ENCODE assay signal across 18 mouse cellular contexts in genomic region chr1:88223591-88223990, GRCm38 (mm10). TPM values are rescaled to one million over a fixed set of nuclear protein-coding genes. Genes with fewer than 3 reads are reported as not detected.
DNase-seq lines count a peak whose midpoint lies in the region; ATAC-seq lines count a peak whose summit lies in the region.
"Had no signal": no experiment of that assay in that cellular context is flagged by ENCODE, and none has a peak within 500 bp of the region (broad histone marks: within the 10 kb centered on the region; RNA-seq: fewer than 3 reads in every experiment).

No protein-coding gene starts in this region.

- H3K9ac ChIP-seq in limb, embryonic 11.5 days (ENCODE audit: low read length), result no peak overlapping the region
- H3K9ac ChIP-seq: embryonic facial prominence, embryonic 13.5 days; limb, embryonic 15.5 days had no signal

- H3K4me1 ChIP-seq in limb, embryonic 11.5 days (ENCODE audit: control insufficient read depth, insufficient read depth, low read length), result no peaks in the 10 kb centered on the region
- H3K4me1 ChIP-seq: embryonic facial prominence, embryonic 13.5 days; limb, embryonic 15.5 days had no signal

- peaks cover 33% of the 10 kb centered on the region for H3K9me3 ChIP-seq in limb, embryonic 11.5 days (ENCODE audit: control insufficient read depth, low read length)

- peak; percentile 13 for DNase-seq in gastrocnemius, adult 18-20 months (ENCODE audit: low spot score)
- DNase-seq in gastrocnemius, postnatal 14 days, result no peak
- peak; percentile 13 for DNase-seq in lung, postnatal 10 days
- no peak for DNase-seq in lung, postnatal 14 days
- DNase-seq in adipocyte (ENCODE audit: low spot score), result peak; percentile 52
- peak; percentile 38 for DNase-seq in limb, embryonic 11.5 days (ENCODE audit: low spot score)
- no peak for DNase-seq in embryo, embryonic 9.5 days (ENCODE audit: extremely low spot score)
- no peak for DNase-seq in spleen, postnatal 10 days (ENCODE audit: low spot score in 2 of 2)
- DNase-seq: adrenal gland, postnatal 25 days; kidney, adult 18-20 months; layer of hippocampus, postnatal 36 days; right cerebral cortex, postnatal 14 days had no signal

- no peaks in the 10 kb centered on the region for H3K36me3 ChIP-seq in limb, embryonic 11.5 days (ENCODE audit: control insufficient read depth, insufficient read depth, low read length)
- H3K36me3 ChIP-seq: embryonic facial prominence, embryonic 13.5 days; limb, embryonic 15.5 days had no signal

- ATAC-seq in limb, embryonic 11.5 days (ENCODE audit: insufficient number of reproducible peaks, low FRiP score, low TSS enrichment, low read depth), result no peak
- ATAC-seq: Patski had no signal

- H3K27ac ChIP-seq in limb, embryonic 11.5 days (replicated peaks; ENCODE audit: low read depth, low read length), result no peak overlapping the region
- H3K27ac ChIP-seq: embryonic facial prominence, embryonic 13.5 days; limb, embryonic 15.5 days had no signal

- H3K4me3 ChIP-seq in limb, embryonic 11.5 days (ENCODE audit: low read depth, low read length), result no peak overlapping the region
- H3K4me3 ChIP-seq: embryonic facial prominence, embryonic 13.5 days; limb, embryonic 15.5 days had no signal

- H3K4me2 ChIP-seq in limb, embryonic 11.5 days (ENCODE audit: low read depth, severe bottlenecking), result no peak overlapping the region
- H3K4me2 ChIP-seq: embryonic facial prominence, embryonic 13.5 days; limb, embryonic 15.5 days had no signal

- intact Hi-C loops in gastrocnemius, postnatal 14 days (cut with DNase I; ENCODE audit: low total_unique reads), result no loop called here

- 57% methylated on average over 1 of the region's 1 CpGs for WGBS in limb, embryonic 11.5 days

- no peaks in the 10 kb centered on the region for H3K27me3 ChIP-seq in limb, embryonic 11.5 days (ENCODE audit: control insufficient read depth, insufficient read depth, low read length)
- H3K27me3 ChIP-seq: embryonic facial prominence, embryonic 13.5 days; limb, embryonic 15.5 days; Patski had no signal

RNA-seq across cellular contexts. Expression of gene Mroh2a, which starts 3.2 kb away (rescaled TPM):
- not detected for total RNA-seq in gastrocnemius, adult 18-20 months (2021)
- total RNA-seq in gastrocnemius, postnatal 14 days (2021), result not detected
- 1.6 and 1.9 TPM in 2 replicates for polyA plus RNA-seq in limb, embryonic 11.5 days (2014; fragmentation: Nextera tagmentation; extraction: Ambion mirVana)

RNA-seq across cellular contexts. Expression of gene Ugt1a1, which starts 11.8 kb away (rescaled TPM):
- total RNA-seq in gastrocnemius, adult 18-20 months (2021), result under 1 TPM in 1 of 2 experiments, not detected in 1; 0.09 TPM
- under 1 TPM in 1 of 2 experiments, not detected in 1; 0.12 TPM for total RNA-seq in gastrocnemius, postnatal 14 days (2021)
- not detected in 2 replicates for polyA plus RNA-seq in limb, embryonic 11.5 days (2014; fragmentation: Nextera tagmentation; extraction: Ambion mirVana)
- total RNA-seq: heart, postnatal 10 days; layer of hippocampus, postnatal 36 days; megakaryocyte-erythroid progenitor cell, adult 5-6 weeks had no signal
- polyA plus RNA-seq: C2C12; embryonic facial prominence, embryonic 13.5 days had no signal

RNA-seq across cellular contexts. Expression of gene Dnajb3, which starts 18.0 kb away (rescaled TPM):
- total RNA-seq in gastrocnemius, adult 18-20 months (2021), result not detected
- total RNA-seq in gastrocnemius, postnatal 14 days (2021), result under 1 TPM; 0.22 to 0.39 TPM
- 10.7 and 12.8 TPM in 2 replicates for polyA plus RNA-seq in limb, embryonic 11.5 days (2014; fragmentation: Nextera tagmentation; extraction: Ambion mirVana)
- polyA plus RNA-seq: C2C12, Patski had no signal

RNA-seq across cellular contexts. Expression of gene Ugt1a2, which starts 23.2 kb away (rescaled TPM):
- total RNA-seq in gastrocnemius, adult 18-20 months (2021), result under 1 TPM in 1 of 2 experiments, not detected in 1; 0.09 TPM
- total RNA-seq in gastrocnemius, postnatal 14 days (2021), result not detected
- not detected in 2 replicates for polyA plus RNA-seq in limb, embryonic 11.5 days (2014; fragmentation: Nextera tagmentation; extraction: Ambion mirVana)
- total RNA-seq: heart, postnatal 10 days; layer of hippocampus, postnatal 36 days; megakaryocyte-erythroid progenitor cell, adult 5-6 weeks had no signal
- polyA plus RNA-seq: C2C12; embryonic facial prominence, embryonic 13.5 days; limb, embryonic 15.5 days had no signal

RNA-seq across cellular contexts. Expression of gene Hjurp, which starts 53.8 kb away (rescaled TPM):
- total RNA-seq in gastrocnemius, adult 18-20 months (2021), result 1 to 10 TPM; 5.4 to 5.8 TPM
- total RNA-seq in gastrocnemius, postnatal 14 days (2021), result 10 to 100 TPM; 16.8 to 17.1 TPM
- polyA plus RNA-seq in limb, embryonic 11.5 days (2014; fragmentation: Nextera tagmentation; extraction: Ambion mirVana), result 174 and 204 TPM in 2 replicates

Comparison
In these comparisons a context has a peak if more than half of its experiments do, and no peak if none do; other contexts are left out.
1. DNase-seq: peak in gastrocnemius, adult 18-20 months (single experiment), lung, postnatal 10 days (single experiment), adipocyte (single experiment) and limb, embryonic 11.5 days (single experiment); none in gastrocnemius, postnatal 14 days (single experiment), lung, postnatal 14 days (single experiment), embryo, embryonic 9.5 days (single experiment) and spleen, postnatal 10 days (0 of 2).